Mouse (Mus musculus) stomach, postnatal 0 days (tissue): ENCODE measurements around the gene Gm26566.
"Not testable (repeated sequence)": the region's sequence is repeated elsewhere in the genome, so short reads cannot be mapped to it uniquely, and the experiment has no call there.

ENCODE experiments used
- CTCF ChIP-seq: IDR thresholded peaks from 2 replicates; pipeline ENCODE4 v1.5.1; 2016; ENCODE audit warnings: antibody characterized with exemption, low read depth, mild to moderate bottlenecking, moderate library complexity
- EP300 ChIP-seq: optimal IDR thresholded peaks from 2 replicates; pipeline ENCODE3; 2016; ENCODE audit warnings: antibody characterized with exemption

DNA sequence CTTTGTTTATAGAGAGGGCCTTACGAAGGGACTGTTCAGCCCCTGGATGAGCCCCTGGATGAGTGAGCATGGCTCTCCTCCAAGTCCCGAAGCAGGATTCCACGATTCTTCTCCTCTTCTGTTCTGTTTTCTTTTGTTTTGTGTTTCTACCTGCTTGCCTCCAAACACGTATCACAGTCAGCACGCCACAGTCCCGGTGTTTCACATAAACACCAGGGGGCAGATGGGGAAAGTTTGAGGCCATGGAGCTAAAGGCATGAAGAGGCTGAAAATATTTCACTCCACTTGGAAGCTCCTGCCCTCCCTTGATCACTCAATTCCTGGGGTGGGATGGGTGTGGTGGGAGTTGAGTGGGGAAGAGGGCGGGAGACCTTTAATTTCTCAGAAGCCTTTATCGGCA, 40.2 kb downstream of the Gm26566 start:
- peak; percentile 16; the same call in 1 of the 2 replicates for TF ChIP-seq CTCF
- not testable (repeated sequence) for TF ChIP-seq EP300
